Mouse (Mus musculus) cerebellum, adult (tissue): ENCODE results near the gene Slc36a4.

Experiments used
- ATAC-seq: cut with Nextera tagmentation; 2 replicates; pipeline ENCODE4 v1.9.2; 2017; ENCODE audit warnings: mild to moderate bottlenecking, moderate library complexity, mixed read lengths; ENCODE audit not compliant: insufficient number of reproducible peaks, low FRiP score, low TSS enrichment

Slc36a4 gene

DNA sequence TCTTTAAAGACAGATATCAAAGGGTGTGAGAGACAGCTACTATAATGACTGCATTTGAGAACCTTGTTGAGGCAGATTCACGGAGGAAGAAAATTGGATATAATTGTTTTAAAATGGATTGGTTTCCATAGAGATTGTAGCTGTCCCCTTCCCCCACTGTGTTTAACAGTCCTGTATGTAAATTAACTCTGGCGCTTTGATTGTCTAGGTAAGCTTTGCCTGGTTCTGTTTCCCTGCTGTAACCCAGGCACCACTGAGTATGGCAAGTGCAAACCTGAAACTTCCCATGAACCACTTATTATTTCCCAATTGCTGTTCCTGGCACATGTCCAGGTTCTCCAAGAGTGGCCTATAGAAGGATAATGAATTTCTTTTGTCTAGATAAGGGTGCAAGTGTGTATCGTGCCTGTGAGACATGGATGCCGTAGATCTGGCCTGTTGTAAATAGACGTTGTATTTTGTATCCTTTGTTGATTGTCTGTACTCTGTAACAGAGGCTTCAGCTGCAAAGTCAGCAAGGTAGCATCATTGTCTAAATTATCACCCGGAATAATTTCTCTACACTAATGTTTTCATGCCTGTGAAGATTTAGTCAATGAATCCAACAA lies 11.8 kb downstream of the Slc36a4 start:
- no peak for ATAC-seq

DNA sequence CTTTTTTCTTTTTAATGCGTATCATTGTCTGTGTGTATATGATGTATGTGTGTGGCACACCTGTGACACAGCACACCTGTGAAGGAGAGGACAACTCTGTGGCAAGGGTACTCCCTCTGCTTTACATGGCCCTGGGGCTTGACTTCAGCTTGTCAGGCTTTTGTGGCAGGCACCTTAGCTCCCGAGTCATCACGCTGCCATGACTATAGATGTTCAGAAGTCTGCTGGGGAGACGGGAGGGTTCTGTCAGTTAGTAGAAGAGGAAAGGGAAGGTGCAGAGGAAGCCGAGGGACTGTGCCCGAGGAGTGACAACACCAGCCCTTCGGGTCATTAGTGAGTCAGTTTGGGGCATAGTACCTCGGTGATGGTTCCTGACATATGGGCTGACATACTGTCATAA lies 13.0 kb downstream of the Slc36a4 start:
- no peak for ATAC-seq

DNA sequence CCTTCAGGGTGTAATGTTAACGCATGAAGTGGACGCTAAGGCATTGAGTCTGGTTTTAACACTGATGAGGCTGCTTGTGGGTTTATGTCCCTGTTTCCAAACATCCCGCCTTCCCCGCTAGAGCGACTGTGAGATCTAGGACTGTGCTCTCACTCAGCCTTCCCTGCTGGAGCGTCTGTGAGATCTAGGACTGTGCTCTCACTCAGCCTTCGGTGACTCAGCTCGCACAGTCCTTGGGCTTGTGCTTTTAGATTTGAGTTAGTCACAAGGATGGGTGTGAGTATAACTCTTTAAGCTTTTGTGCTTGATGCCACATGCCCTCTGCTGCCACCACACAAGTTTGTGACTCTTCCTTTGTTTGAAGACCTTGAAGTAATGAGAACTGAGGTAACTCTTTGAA lies 17.6 kb downstream of the Slc36a4 start:
- ATAC-seq = no peak

DNA sequence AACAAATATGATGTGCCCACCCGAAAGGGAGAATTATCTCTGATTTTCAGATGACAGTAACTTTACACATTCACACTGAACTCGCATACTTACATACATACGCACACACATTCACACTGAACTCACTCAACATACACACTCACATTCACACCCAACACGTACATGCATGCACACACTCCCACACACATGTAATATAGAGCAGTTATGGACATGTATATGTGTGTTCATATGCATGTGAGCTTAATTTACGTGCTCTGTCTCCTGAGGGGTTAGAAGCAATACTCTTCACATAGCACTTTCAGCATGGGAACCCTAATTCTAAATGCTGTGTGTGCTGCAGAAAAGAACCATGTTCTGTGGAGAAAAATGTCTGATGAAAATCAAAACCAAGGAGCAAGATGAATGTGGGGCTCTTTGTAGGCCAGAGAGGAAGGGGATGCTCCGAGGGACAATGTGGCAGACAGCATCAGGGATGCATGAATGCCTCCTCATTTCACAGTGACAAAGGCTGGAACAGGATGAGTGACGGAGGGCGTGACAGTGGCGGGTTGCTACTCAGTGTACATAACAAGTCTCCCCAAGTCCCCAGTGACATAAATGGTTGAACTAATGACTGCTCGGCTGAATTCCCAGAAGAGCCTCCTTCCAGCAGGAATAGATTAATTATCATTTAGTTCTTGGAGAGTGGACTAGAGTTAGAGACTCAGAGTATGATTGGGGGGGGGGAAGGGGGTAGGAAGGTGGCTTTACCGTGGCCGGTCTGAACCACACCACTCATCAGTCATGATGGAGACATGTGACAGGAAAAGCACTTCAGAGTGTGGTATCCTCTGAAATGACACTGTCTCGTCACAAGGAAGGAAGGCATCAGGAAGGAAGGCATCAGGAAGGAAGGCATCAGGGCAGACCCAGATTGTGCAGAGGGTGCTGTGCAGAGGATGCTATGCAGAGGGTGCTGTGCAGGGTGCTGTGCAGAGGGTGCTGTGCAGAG lies 22.5 kb downstream of the Slc36a4 start:
- ATAC-seq = no peak

DNA sequence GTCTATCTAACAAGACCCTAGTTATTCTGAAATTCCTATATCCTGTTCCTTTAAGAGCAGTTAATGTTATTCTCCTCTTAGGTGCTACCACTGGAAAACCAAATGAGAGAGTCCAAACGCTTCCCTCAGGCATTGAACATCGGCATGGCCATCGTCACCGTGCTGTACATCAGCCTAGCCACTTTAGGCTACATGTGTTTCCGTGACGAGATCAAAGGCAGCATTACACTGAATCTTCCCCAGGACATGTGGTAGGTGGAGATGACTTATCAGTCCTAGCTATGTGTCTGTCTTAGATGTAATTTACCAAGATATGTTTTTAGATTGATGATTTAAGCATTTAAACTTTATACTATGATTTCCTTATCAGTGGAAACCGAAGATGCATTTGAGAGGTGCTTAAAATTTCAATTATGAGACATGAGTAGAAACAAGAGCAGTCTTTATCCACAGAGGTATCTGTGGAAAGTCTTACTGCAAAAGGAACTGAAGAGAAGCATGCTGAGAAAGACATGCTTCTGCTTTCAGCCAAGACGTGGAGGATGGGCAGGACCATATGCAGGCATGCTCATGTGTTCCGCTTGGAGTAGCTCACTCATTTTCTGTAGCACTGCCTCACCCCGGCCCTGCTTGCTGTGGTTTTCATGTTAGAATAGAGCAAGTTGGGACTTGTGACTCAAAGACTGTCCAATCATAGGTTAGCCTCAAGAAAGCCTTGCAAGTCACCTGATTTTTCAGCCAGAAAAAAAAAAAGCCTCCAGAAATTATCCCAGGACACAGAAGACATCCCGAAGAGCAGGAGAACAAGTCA lies 24.7 kb downstream of the Slc36a4 start:
- no peak for ATAC-seq

DNA sequence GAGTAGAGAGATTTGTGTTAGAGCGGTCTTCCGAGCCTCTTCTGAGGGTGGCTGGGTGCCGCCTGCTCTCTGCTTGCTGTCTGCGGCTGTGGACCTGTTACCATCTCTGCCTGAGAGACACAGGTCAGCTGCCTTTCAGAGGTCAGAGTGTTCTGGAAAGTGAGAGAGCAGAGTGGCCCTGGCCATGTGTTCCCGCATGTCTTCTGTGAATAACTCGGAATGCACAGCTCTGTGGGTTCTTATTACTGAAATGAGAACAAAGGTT lies 25.3 kb downstream of the Slc36a4 start:
- no peak for ATAC-seq

DNA sequence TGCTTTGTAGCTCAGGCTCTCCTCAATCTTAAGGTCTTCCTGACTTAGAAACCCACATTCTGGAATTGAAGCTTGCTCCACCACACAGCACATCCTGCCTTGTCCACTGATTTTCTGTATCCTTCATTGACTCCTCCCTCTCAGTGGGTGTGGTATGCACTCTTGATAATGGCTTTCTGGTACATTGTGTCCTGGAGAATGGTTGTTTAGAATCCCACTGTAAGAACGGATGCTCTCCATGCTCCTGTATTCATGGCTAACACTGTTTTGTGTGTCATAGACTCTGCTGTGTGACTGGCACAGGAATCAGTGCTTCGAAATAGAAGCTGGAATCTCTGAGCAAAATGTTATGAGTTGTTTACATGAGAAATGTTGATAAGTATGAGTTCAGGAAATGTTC lies 28.0 kb downstream of the Slc36a4 start:
- no peak for ATAC-seq

DNA sequence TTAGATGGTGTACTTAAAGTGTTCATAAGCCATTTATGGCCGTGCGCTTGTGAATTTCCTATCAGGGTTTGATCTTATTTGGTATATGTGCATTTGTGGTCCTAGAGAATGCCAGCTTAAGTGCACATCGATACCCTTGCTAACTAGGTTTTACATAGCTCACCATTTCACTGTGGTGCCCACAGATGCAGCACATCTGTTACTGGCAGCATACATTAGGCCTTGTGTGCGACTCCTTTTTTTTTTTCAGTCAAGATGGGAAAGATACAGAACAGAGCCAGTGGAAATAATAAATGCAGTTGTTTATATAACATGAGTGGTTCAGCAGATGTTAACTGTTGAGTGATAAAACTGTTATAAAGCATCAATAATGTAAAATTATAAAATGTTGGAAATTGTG lies 31.9 kb downstream of the Slc36a4 start:
- ATAC-seq = no peak

DNA sequence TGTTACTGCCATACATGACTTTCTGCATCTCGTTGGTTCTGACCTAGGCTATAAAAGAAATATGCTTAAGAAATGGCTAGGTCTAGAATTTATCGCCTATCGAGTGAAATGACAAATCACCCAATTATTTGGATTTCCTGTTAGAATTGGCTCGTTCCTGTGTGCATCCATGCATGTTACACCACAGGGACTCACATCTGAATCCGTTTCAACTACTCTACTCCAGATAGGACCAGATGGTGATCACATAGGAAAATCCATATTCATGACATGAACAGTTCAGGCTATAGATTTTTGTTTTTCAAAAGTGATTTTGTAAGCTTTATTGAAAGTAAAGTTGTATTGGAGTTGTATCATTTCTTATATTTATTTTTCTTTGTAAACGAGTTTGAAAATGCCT lies 32.4 kb downstream of the Slc36a4 start:
- ATAC-seq = no peak

DNA sequence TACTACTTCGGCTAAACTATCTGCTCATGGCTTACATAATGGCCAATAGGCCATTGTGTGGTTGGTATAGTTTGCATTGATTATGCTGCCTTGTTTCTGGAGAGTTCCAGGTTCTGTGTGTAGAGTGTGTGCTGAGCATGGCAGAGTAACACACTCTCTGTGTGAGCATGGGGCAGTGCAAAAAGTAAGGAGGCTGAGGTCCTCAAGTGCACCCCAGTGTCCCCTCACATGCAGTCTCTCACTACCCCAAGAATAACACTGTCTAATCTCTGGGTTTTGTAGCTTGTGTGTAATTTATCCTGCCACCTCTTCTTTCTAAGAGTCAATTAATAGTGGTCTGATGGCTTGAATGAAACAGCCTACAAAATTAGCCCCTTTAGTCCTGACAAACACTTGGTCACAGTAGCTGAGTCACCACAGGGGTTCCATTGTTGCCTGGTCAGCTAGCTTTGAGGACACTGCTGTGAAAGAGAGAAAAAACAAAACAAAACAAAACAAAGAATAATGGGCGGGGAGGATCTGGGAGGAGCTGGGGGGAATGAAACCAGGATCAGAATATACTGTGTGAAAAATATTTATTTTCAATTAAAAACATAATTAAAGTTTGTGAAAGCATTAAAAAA lies 36.6 kb downstream of the Slc36a4 start:
- no peak for ATAC-seq

DNA sequence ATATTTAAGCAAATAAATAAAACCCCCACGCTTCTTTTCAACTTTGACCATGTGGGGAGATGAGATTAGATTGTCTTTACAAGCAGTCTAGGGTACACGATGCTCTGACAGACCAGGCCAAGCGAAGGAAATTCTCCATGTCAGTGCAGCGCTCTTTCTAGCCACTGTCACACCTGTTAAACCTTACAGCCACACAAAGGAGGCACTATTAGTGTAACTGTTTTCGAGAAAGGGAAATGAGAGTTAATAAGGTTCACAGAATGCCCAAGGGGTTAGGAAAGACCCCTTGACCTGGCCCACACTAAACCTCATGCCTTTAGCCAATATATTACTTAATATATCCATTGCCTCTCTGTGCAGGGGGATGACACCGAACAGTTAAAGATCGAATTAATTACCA lies 37.1 kb downstream of the Slc36a4 start:
- no peak for ATAC-seq

DNA sequence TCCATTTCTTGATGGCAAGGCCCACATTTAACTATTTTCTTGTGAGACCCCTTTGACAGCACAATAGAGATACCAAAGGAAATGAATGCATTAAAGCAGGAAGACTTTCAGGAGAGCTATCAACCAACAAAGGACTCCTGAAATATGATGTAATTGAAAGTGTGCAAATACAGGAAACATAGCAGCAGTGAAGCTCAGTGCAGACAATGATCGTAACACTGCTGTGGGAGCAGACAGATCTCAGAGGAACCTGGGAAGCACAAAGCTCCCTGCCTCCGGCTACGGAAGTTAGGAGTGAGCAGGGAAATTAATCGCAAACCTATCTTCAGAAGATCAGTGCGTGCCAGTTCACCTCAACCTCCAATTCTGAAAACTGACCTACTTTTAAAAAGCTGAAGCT lies 38.8 kb downstream of the Slc36a4 start:
- ATAC-seq = no peak

DNA sequence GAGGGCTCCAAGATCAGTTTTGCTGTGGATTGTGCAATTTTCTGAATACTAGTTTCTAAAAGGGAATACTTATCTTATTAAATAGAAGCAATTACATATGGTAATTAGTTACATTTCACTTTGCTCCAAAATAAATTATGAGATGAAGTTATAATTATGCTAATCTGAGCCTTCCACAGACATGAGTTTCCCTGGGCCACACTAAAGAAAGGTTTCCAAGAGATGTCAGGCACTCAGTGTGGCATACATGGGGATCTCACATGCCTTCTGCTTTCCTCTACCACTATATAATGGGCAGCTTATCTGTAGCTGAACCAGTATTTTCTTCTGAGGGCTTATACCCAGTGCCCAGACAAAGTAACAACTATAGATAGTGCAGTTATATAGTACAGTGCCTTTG lies 49.8 kb downstream of the Slc36a4 start:
- ATAC-seq = no peak

DNA sequence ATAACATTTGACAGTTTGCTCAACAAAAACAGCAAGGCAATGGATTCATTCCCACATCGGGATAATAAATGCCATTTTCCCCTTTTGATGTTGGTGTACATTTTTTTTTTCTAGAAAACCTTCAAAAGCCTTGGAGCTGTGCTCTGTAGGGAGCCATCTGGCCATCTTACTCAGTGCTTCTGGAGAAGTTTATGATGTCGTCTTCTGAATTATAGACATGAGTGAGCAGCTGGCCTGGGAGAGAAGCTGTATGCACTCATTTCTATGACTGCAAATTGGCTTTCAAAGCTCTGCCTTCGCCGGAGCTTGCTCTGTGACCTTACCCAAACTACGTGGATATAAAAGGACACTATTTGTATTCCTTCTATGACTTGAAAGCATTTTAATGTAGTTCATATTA lies 56.8 kb downstream of the Slc36a4 start:
- no peak for ATAC-seq

DNA sequence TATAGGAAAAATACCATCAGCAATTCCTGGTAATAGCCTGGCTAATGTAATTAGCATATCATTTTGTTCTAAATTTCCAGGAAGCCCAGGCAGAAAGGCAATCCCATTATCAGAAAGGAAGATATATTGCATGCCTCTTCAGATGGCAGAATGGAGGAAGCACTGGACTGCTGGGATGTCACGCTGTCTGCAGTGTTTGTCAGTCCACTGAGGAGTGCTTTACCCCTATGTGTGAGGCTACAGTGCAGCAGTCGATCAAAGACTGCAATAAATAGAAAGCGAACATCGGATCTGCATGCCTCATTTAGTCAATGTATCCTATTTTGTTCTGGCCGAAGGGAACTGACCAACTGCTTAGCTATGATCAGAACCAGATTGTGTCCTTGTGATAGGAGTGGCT lies 57.3 kb downstream of the Slc36a4 start:
- ATAC-seq = no peak

DNA sequence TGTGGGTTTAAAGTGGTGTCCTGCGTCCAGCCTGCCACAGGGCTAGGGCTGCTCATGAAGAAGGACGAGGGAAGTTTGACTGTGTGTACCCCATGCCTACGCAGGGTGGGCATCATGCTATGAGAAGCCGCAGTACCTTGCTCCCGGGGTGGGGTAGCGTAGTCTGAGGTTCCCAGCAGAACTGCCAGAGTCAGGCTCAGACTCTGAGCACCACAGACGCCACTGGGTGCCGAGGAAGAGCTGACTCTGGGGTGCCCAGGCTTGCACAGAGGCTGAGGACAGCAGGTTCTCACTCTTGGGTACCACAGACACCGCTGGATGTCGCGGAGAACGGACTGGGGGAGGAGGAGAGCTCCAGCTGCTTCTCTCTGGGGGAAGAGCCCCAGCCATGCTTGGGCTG lies 63.2 kb downstream of the Slc36a4 start:
- ATAC-seq = no peak

DNA sequence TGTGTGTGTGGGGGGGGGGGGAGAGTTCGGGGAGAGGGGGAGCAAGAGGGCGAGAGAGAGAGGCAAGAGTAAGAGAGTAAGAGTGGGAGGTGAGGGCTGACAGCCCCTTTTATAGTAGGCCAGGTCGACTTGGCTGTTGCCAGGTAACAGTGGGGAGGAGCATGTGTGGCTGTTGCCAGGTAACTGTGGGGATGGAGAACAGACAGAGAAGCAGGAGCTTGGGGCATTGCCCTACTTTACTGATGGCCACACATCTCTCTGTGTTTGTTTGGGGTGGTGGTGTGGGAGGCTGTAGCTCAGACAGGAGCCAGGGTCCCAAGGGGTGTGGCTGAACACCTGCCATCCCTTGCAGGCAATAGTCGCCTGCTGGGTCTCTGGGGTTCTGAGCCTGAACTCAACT lies 63.9 kb downstream of the Slc36a4 start:
- ATAC-seq = no peak

DNA sequence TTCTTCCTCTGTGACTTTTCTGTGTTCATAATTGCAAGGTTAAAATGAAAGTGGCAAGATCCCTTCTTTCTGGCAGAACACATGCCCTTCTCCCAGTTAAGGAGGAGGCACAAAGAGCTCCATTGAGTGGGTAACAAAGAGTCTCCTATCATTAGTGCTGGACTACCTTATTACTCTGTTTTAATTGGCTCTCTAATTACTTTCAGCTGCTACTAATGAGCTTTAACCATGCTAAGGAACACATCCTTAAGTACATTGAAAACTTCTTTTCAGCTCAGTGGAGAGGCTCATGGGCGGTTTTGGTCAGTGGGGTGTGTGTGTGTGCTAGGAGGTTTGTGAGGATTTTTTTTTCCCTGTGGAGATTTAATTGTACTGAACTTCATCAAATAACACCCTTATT lies 65.4 kb downstream of the Slc36a4 start:
- ATAC-seq = no peak

DNA sequence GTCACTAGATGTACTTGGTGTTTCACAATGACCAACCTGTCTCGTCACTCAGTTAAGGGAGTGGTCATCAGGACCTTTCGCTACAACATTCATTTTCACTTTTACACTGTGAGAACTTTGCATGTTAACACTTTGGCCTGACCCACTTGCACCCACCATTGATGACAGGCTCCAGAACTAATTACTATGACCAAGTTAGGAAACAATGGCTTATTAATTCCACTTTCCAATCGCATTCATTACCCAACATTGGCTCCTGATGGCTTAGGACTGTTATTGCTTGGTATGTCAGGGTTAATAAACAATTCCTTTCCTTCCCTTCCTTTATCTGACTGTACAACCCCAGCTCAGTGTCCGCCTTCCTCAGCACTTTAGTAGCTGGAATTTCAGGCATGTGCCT lies 72.4 kb downstream of the Slc36a4 start:
- no peak for ATAC-seq

DNA sequence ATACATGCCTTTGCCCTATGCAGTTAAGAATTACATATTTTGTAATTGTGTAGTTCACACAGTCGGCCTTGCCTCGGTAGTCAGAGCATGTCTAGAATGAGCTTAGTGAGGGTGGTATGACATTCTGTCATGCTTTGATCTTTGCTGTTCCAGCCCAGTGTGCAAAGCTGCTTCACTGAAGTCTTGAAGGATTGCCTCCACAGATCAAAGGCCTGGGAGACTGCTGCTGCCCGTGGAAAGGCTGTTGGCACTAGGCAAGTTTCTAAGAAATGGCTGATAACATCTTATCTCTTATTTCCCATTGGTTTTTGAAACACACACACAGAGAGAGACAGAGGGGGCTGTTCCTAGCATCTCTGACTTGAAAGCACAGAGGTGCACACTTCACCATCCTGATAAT lies 76.7 kb downstream of the Slc36a4 start:
- ATAC-seq = no peak

DNA sequence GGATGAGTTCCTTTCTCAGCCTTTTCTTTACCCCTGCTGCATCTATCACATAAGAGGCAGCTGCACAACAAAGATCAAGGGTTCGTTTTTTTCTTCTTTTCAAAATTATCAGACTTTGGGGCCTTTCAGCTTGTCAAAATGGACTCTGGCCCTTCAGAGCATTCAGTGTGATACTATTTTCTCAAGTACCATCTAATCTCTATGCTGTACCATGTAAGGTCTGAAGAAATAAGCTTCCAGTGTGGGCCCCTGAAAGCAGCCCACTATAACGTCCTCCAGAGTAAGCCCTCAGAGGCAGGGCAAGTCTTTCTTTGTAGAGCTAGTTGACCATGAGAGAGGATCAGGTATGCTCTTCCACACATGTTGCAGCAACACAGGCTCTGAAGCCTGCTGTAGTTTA lies 77.1 kb downstream of the Slc36a4 start:
- no peak for ATAC-seq
